Mouse (Mus musculus) left cerebral cortex, postnatal 25 days (tissue): Measurements from ENCODE around the gene Fhl1. TPM values are rescaled to one million over a fixed set of nuclear protein-coding genes. Genes with fewer than 3 reads are reported as not detected.

ENCODE experiments used
- total RNA-seq, 2 experiments: library from RNA; stranded (reverse); gene quantifications; 2 replicates each; pipeline ENCODE4 v1.2.3; 2021

The Fhl1 gene
- total RNA-seq, 2 experiments from 2014 or later, result 98.4 to 99.2 TPM

Other genes starting within 250 kb of the Fhl1 start
- gene Gm10477, start 207.0 kb upstream of the Fhl1 start, total RNA-seq, result not detected
- not detected for gene Gm648, start 182.2 kb upstream of the Fhl1 start, total RNA-seq
- 10 to 100 TPM; 29.0 TPM for gene Mmgt1, start 133.7 kb upstream of the Fhl1 start, total RNA-seq
- 10 to 100 TPM; 90.7 to 92.3 TPM for gene Slc9a6, start 122.0 kb upstream of the Fhl1 start, total RNA-seq
- under 1 TPM in 1 of 2 experiments, not detected in 1; 0.23 TPM for gene Map7d3, start 90.5 kb downstream of the Fhl1 start, total RNA-seq
- gene Adgrg4, start 138.4 kb downstream of the Fhl1 start, total RNA-seq, result under 1 TPM in 1 of 2 experiments, not detected in 1; 0.02 TPM